Mouse (Mus musculus): ENCODE data around the gene S100a7a. TPM values are rescaled to one million over a fixed set of nuclear protein-coding genes. Genes with fewer than 3 reads are reported as not detected.
A peak's percentile ranks its signal among the peaks of the same experiment; 100 is the strongest.

The S100a7a gene
- polyA plus RNA-seq, 1 experiment from 2014 or later: not detected

GRCm38 (mm10) chr3:90631984-90632383 is 21.8 kb upstream of the S100a7a start:
- H3K4me3 ChIP-seq: no peak overlapping the region
- no peak overlapping the region for H3K9ac ChIP-seq
- no peak overlapping the region for H3K4me2 ChIP-seq
- 81% methylated on average over 2 of the region's 2 CpGs for WGBS
- no peaks in the 10 kb centered on the region for H3K9me3 ChIP-seq
- no peaks in the 10 kb centered on the region for H3K27me3 ChIP-seq
- no peak overlapping the region for H3K27ac ChIP-seq
- no peaks in the 10 kb centered on the region for H3K4me1 ChIP-seq (replicated peaks)
- no peaks in the 10 kb centered on the region for H3K36me3 ChIP-seq
- no peak for ATAC-seq (ENCODE audit: low FRiP score)

GRCm38 (mm10) chr3:90638511-90639275 is 15.1 kb upstream of the S100a7a start:
- Histone ChIP-seq H3K4me1 (replicated peaks) (no peaks in the 10 kb centered on the region), H3K9ac (no peak overlapping the region), H3K4me3 (no peak overlapping the region), H3K36me3 (no peaks in the 10 kb centered on the region), H3K27ac (no peak overlapping the region), H3K9me3 (no peaks in the 10 kb centered on the region), H3K27me3 (no peaks in the 10 kb centered on the region), H3K4me2 (no peak overlapping the region)
- ATAC-seq (ENCODE audit: low FRiP score): no peak
- 79% methylated on average over 1 of the region's 1 CpGs for WGBS

GRCm38 (mm10) chr3:90639511-90640154 is 14.2 kb upstream of the S100a7a start:
- ATAC-seq (ENCODE audit: low FRiP score): no peak
- no peaks in the 10 kb centered on the region for H3K9me3 ChIP-seq
- H3K4me2 ChIP-seq: no peak overlapping the region
- H3K27me3 ChIP-seq: no peaks in the 10 kb centered on the region
- no peak overlapping the region for H3K9ac ChIP-seq
- no peaks in the 10 kb centered on the region for H3K36me3 ChIP-seq
- WGBS: 54% methylated on average over 7 of the region's 7 CpGs
- H3K27ac ChIP-seq: no peak overlapping the region
- no peak overlapping the region for H3K4me3 ChIP-seq
- no peaks in the 10 kb centered on the region for H3K4me1 ChIP-seq (replicated peaks)

GRCm38 (mm10) chr3:90640981-90641380 is 12.8 kb upstream of the S100a7a start:
- 86% methylated on average over 7 of the region's 7 CpGs for WGBS
- Histone ChIP-seq H3K9me3 (no peaks in the 10 kb centered on the region), H3K27ac (no peak overlapping the region), H3K36me3 (no peaks in the 10 kb centered on the region), H3K9ac (no peak overlapping the region), H3K4me1 (replicated peaks) (no peaks in the 10 kb centered on the region), H3K27me3 (no peaks in the 10 kb centered on the region), H3K4me3 (no peak overlapping the region), H3K4me2 (no peak overlapping the region)
- ATAC-seq (ENCODE audit: low FRiP score): no peak

- 51% methylated on average over 3 of the region's 3 CpGs for WGBS
- H3K4me2 ChIP-seq: no peak overlapping the region
These were observed 9.6 kb upstream of the S100a7a start for GRCm38 (mm10) chr3:90644220-90644619.

GRCm38 (mm10) chr3:90647291-90647690 is 6.5 kb upstream of the S100a7a start:
- Histone ChIP-seq H3K4me2 (no peak overlapping the region), H3K4me1 (replicated peaks) (no peaks in the 10 kb centered on the region), H3K9ac (no peak overlapping the region), H3K27me3 (no peaks in the 10 kb centered on the region), H3K36me3 (no peaks in the 10 kb centered on the region), H3K4me3 (no peak overlapping the region), H3K9me3 (no peaks in the 10 kb centered on the region), H3K27ac (no peak overlapping the region)
- 91% methylated on average over 1 of the region's 1 CpGs for WGBS
- no peak for ATAC-seq (ENCODE audit: low FRiP score)

More at GRCm38 (mm10) chr3:90644220-90644619, 9.6 kb upstream of the S100a7a start:
- Histone ChIP-seq H3K4me3 (no peak overlapping the region), H3K27ac (no peak overlapping the region), H3K4me1 (replicated peaks) (no peaks in the 10 kb centered on the region), H3K36me3 (no peaks in the 10 kb centered on the region), H3K9me3 (no peaks in the 10 kb centered on the region), H3K27me3 (no peaks in the 10 kb centered on the region), H3K9ac (no peak overlapping the region)
- no peak for ATAC-seq (ENCODE audit: low FRiP score)

- H3K36me3 ChIP-seq: no peaks in the 10 kb centered on the region
- no peak for ATAC-seq (ENCODE audit: low FRiP score)
These were observed 4.8 kb upstream of the S100a7a start for GRCm38 (mm10) chr3:90648981-90649380.

GRCm38 (mm10) chr3:90649832-90650231 is 4.0 kb upstream of the S100a7a start:
- Histone ChIP-seq H3K4me3 (no peak overlapping the region), H3K4me1 (replicated peaks) (no peaks in the 10 kb centered on the region), H3K9ac (no peak overlapping the region), H3K27ac (no peak overlapping the region), H3K9me3 (no peaks in the 10 kb centered on the region), H3K27me3 (0 out of 2 replicates have a peak, but pooled peaks cover 5% of the 10 kb centered on the region), H3K36me3 (no peaks in the 10 kb centered on the region), H3K4me2 (no peak overlapping the region)
- no peak for ATAC-seq (ENCODE audit: low FRiP score)
- 94% methylated on average over 2 of the region's 2 CpGs for WGBS

More at GRCm38 (mm10) chr3:90648981-90649380, 4.8 kb upstream of the S100a7a start:
- no peaks in the 10 kb centered on the region for H3K9me3 ChIP-seq
- H3K27me3 ChIP-seq: 0 out of 2 replicates have a peak, but pooled peaks cover 1% of the 10 kb centered on the region
- no peak overlapping the region for H3K9ac ChIP-seq
- H3K4me1 ChIP-seq (replicated peaks): no peaks in the 10 kb centered on the region
- H3K4me2 ChIP-seq: no peak overlapping the region
- no peak overlapping the region for H3K4me3 ChIP-seq
- no peak overlapping the region for H3K27ac ChIP-seq

GRCm38 (mm10) chr3:90652878-90653508 is 824 bp upstream of the S100a7a start:
- no peak overlapping the region for H3K27ac ChIP-seq
- no peak overlapping the region for H3K4me3 ChIP-seq
- H3K27me3 ChIP-seq: 0 out of 2 replicates have a peak, but pooled peaks cover 5% of the 10 kb centered on the region
- H3K36me3 ChIP-seq: no peaks in the 10 kb centered on the region
- no peaks in the 10 kb centered on the region for H3K9me3 ChIP-seq
- WGBS: 40% methylated on average over 5 of the region's 5 CpGs
- no peak overlapping the region for H3K4me2 ChIP-seq
- ATAC-seq (ENCODE audit: low FRiP score): peak; percentile 83
- no peaks in the 10 kb centered on the region for H3K4me1 ChIP-seq (replicated peaks)
- no peak overlapping the region for H3K9ac ChIP-seq

- H3K9me3 ChIP-seq: no peaks in the 10 kb centered on the region
- H3K9ac ChIP-seq: no peak overlapping the region
- no peak overlapping the region for H3K4me2 ChIP-seq
- no peaks in the 10 kb centered on the region for H3K36me3 ChIP-seq
- no peak for ATAC-seq (ENCODE audit: low FRiP score)
- 0 out of 2 replicates have a peak, but pooled peaks cover 5% of the 10 kb centered on the region for H3K27me3 ChIP-seq
- H3K4me1 ChIP-seq (replicated peaks): no peaks in the 10 kb centered on the region
- H3K4me3 ChIP-seq: no peak overlapping the region
- WGBS: 78% methylated on average over 4 of the region's 4 CpGs
- H3K27ac ChIP-seq: no peak overlapping the region
These were observed 3.6 kb downstream of the S100a7a start for GRCm38 (mm10) chr3:90657405-90657804.

GRCm38 (mm10) chr3:90659364-90660044 is 5.7 kb downstream of the S100a7a start:
- Histone ChIP-seq H3K27ac (no peak overlapping the region), H3K4me2 (no peak overlapping the region), H3K27me3 (no peaks in the 10 kb centered on the region), H3K9ac (no peak overlapping the region), H3K36me3 (no peaks in the 10 kb centered on the region), H3K4me3 (no peak overlapping the region), H3K4me1 (replicated peaks) (no peaks in the 10 kb centered on the region), H3K9me3 (no peaks in the 10 kb centered on the region)
- no peak for ATAC-seq (ENCODE audit: low FRiP score)

- ATAC-seq (ENCODE audit: low FRiP score): no peak
- H3K27me3 ChIP-seq: no peaks in the 10 kb centered on the region
- H3K9me3 ChIP-seq: no peaks in the 10 kb centered on the region
- no peaks in the 10 kb centered on the region for H3K36me3 ChIP-seq
- WGBS: 94% methylated on average over 2 of the region's 2 CpGs
- H3K4me2 ChIP-seq: no peak overlapping the region
- H3K9ac ChIP-seq: no peak overlapping the region
- no peaks in the 10 kb centered on the region for H3K4me1 ChIP-seq (replicated peaks)
- no peak overlapping the region for H3K27ac ChIP-seq
- H3K4me3 ChIP-seq: no peak overlapping the region
These were observed 10.4 kb downstream of the S100a7a start for GRCm38 (mm10) chr3:90664219-90664618.

Measured in hindbrain, embryonic 13.5 days (tissue).